Mouse (Mus musculus) midbrain, postnatal 0 days (tissue): ENCODE measurements at regions not wholly inside any gene's neighbourhood (a gene's known extent, or its start where the extent isn't known, plus 50 kb on each side); places are given as distances from the start of the nearest gene placed in this dataset.
A peak's percentile ranks its signal among the peaks of the same experiment; 100 is the strongest.

Experiments
- ATAC-seq: fragments of 200-750 bp; cut with Nextera tagmentation; 2 replicates; pipeline ENCODE4 v1.8.0; 2017; ENCODE audit warnings: moderate number of reproducible peaks, mild to moderate bottlenecking, moderate TSS enrichment, moderate library complexity; ENCODE audit not compliant: low FRiP score
- DNase-seq: peaks from one replicate; pipeline ENCODE4 v3.0.0-alpha.2; 2015; ENCODE audit warnings: low spot score
- H3K27ac ChIP-seq: fragments of 300-500 bp; sonication (generic); 2 replicates; pipeline ENCODE4 v1.5.1; 2014; ENCODE audit warnings: low read depth, mild to moderate bottlenecking, low read length, mixed read lengths
- H3K27me3 ChIP-seq: fragments of 300-500 bp; sonication (generic); 2 replicates; pipeline ENCODE4 v1.6.1; 2014; ENCODE audit warnings: low read length, control low read depth, mixed read lengths; ENCODE audit not compliant: insufficient read depth
- H3K36me3 ChIP-seq: fragments of 300-500 bp; sonication (generic); 2 replicates; pipeline ENCODE4 v1.6.1; 2014; ENCODE audit warnings: low read length, control low read depth, mixed read lengths; ENCODE audit not compliant: insufficient read depth
- H3K4me1 ChIP-seq: fragments of 300-500 bp; sonication (generic); 2 replicates; pipeline ENCODE4 v1.6.1; 2014; ENCODE audit warnings: mild to moderate bottlenecking, control low read depth, antibody characterized with exemption, low read length, mixed read lengths; ENCODE audit not compliant: insufficient read depth
- H3K4me2 ChIP-seq: fragments of 300-500 bp; sonication (generic); 2 replicates; pipeline ENCODE4 v1.6.1; 2014; ENCODE audit warnings: low read depth, mild to moderate bottlenecking, low read length, mixed read lengths; ENCODE audit not compliant: poor library complexity, severe bottlenecking
- H3K4me3 ChIP-seq: fragments of 300-500 bp; sonication (generic); 2 replicates; pipeline ENCODE4 v1.5.1; 2014; ENCODE audit warnings: low read depth, mild to moderate bottlenecking, low read length, moderate library complexity
- H3K9ac ChIP-seq: fragments of 300-500 bp; sonication (generic); replicated peaks from 2 replicates; pipeline ENCODE4 v1.6.1; 2014; ENCODE audit warnings: mild to moderate bottlenecking, low read length, moderate library complexity, mixed read lengths; ENCODE audit not compliant: poor library complexity, severe bottlenecking
- H3K9me3 ChIP-seq: fragments of 300-500 bp; sonication (generic); 2 replicates; pipeline ENCODE4 v1.6.1; 2016; ENCODE audit warnings: low read length, control low read depth
- CTCF ChIP-seq: IDR thresholded peaks from 2 replicates; pipeline ENCODE4 v1.5.1; 2016; ENCODE audit warnings: antibody characterized with exemption, mild to moderate bottlenecking
- WGBS: fragments of 180-500 bp; shearing (Covaris S2); extraction: QIAGEN DNeasy Blood & Tissue Kit; methylation state at CpG from one replicate; pipeline ENCODE4 v1.1.7; 2014; 5-methylcytosine and 5-hydroxymethylcytosine counted together

DNA sequence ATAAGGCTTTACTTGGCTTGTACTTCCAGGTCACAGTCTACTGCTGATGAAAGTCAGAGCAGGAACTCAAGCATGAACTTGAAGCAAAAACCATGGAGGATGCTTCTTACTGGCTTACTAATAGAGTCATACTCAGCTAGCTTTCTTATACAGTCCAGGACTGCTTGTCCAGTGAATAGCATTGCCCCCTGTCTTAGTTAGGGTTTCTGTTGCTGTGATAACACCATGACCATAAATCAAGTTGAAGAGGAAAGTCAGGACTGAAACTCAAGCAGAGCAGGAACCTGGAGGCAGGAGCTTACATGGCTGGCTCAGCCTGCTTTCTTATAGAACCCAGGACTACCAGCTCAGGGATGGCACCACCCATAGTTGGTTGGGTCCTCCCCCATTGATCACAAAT is 602.9 kb upstream of the Auts2 start:
- no peak overlapping the region for H3K9ac ChIP-seq
- H3K27ac ChIP-seq = no peak overlapping the region
- H3K9me3 ChIP-seq = no peaks in the 10 kb centered on the region; the same call in 1 of the 2 replicates
- no peaks in the 10 kb centered on the region for H3K36me3 ChIP-seq
- DNase-seq (no peak), ATAC-seq (no peak)
- H3K27me3 ChIP-seq = no peaks in the 10 kb centered on the region
- no peak overlapping the region for H3K4me3 ChIP-seq
- peaks cover 3% of the 10 kb centered on the region; the same call in 1 of the 2 replicates for H3K4me1 ChIP-seq
- TF ChIP-seq CTCF = no peak
- H3K4me2 ChIP-seq = no peak overlapping the region

DNA sequence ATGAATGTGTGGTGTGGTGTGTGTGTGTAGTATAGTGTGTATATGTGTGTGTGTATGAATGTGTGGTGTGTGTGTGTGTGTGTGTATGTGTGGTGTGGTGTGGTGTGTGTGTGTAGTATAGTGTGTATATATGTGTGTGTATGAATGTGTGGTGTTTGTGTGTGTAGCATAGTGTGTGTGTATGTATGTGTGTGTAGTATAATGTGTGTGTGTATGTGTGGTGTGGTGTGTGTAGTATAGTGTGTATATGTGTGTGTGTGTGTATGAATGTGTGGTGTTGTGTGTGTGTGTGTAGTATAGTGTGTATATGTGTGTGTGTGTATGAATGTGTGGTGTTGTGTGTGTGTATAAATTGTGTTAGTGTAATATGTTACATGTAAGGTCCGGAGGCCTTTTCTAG is 600.5 kb upstream of the Auts2 start:
- Histone ChIP-seq H3K27me3 (no peaks in the 10 kb centered on the region), H3K36me3 (no peaks in the 10 kb centered on the region), H3K4me3 (no peak overlapping the region), H3K9me3 (no peaks in the 10 kb centered on the region; the same call in 1 of the 2 replicates), H3K4me1 (peaks cover 3% of the 10 kb centered on the region; the same call in 1 of the 2 replicates), H3K27ac (no peak overlapping the region), H3K9ac (no peak overlapping the region), H3K4me2 (no peak overlapping the region)
- ATAC-seq (no peak), DNase-seq (no peak)
- no peak for TF ChIP-seq CTCF
- 100% methylated on average over 1 of the region's 1 CpGs for WGBS

DNA sequence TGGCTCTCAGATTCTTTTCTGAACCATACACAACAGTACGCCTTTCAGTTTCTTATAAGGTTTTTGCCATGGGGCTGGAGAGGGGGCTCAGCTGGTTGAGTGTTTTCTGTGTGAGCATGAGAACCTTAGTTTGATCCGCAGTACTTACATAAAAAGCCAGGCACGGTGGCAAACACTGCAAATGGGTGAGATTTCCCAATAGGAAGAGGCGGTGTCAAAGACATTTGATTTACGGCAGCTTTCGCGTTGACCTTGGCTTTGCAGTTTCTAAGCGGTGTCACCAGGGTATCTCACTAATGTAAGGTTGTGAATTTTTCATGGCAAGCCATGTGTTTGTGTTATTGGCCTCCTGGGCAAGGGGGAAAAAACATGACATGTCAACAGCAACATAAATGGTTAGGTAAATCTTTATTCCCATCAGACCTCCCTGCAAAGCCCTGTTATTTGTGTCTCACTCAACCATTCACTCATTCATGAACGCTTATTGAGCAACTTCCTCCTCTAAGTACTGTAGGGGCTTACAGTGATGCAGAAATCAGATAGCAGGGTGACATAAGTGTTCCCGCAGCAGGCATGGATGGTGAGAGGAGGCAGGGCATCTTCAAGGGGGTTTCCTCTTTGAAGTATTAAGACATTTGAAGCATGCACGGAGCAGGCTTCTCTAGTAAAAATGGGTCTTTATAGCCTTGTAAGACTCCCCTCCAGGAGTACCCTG is 599.4 kb upstream of the Auts2 start:
- Histone ChIP-seq H3K27me3 (no peaks in the 10 kb centered on the region), H3K27ac (no peak overlapping the region), H3K9ac (no peak overlapping the region), H3K4me3 (no peak overlapping the region), H3K9me3 (no peaks in the 10 kb centered on the region; the same call in 1 of the 2 replicates), H3K36me3 (no peaks in the 10 kb centered on the region), H3K4me2 (no peak overlapping the region), H3K4me1 (peaks cover 3% of the 10 kb centered on the region; the same call in 1 of the 2 replicates)
- WGBS = 64% methylated on average over 11 of the region's 11 CpGs
- no peak for ATAC-seq
- TF ChIP-seq CTCF = no peak
- DNase-seq = no peak

DNA sequence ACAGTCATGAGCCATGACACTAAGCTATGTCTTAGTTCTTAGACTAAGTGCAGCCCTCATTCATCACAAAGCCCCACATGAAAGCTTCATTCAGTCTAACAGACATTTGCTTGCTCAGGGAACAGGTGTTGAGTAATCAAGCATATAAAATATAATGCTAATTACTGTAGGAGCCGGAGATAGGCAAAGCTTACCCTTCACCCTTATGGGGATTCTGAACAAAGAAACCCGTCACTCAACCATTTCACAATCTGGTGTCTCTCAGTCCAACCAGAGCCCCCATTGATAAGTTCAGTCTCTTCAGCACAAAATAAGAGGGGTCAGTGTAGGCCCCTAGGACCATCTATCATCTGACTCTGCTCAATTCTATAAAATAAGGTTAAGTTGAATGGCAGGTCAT is 587.9 kb upstream of the Auts2 start:
- no peak overlapping the region for H3K27ac ChIP-seq
- no peaks in the 10 kb centered on the region for H3K4me1 ChIP-seq
- 69% methylated on average over 2 of the region's 2 CpGs for WGBS
- no peak overlapping the region for H3K9ac ChIP-seq
- peak; percentile 44 for DNase-seq
- no peaks in the 10 kb centered on the region for H3K36me3 ChIP-seq
- no peaks in the 10 kb centered on the region for H3K9me3 ChIP-seq
- no peaks in the 10 kb centered on the region for H3K27me3 ChIP-seq
- no peak for TF ChIP-seq CTCF
- no peak overlapping the region for H3K4me3 ChIP-seq
- no peak overlapping the region for H3K4me2 ChIP-seq
- ATAC-seq = no peak

DNA sequence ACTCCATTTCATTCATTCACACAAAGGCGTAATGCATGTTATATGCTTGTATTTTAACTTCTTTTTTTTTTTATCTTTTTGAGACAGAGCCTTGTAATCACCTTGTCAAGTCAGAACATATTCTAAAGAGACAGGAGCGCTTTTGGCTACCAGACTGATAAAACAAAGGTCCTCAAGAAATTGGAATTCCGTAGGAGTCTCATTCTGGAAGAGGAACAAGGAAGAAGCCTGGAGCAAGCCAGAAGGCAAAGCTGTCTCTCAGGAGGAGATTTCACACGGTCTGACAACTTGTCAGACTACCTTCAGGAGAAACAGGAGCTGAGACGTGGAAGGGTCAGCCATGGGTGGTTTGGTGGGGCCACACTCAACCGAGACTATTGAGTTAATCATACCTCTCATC is 587.2 kb upstream of the Auts2 start:
- H3K4me2 ChIP-seq = no peak overlapping the region
- 78% methylated on average over 6 of the region's 6 CpGs for WGBS
- H3K4me1 ChIP-seq = no peaks in the 10 kb centered on the region
- H3K36me3 ChIP-seq = no peaks in the 10 kb centered on the region
- no peak overlapping the region for H3K27ac ChIP-seq
- no peaks in the 10 kb centered on the region for H3K27me3 ChIP-seq
- ATAC-seq (no peak), DNase-seq (no peak)
- H3K9ac ChIP-seq = no peak overlapping the region
- H3K4me3 ChIP-seq = no peak overlapping the region
- H3K9me3 ChIP-seq = no peaks in the 10 kb centered on the region
- no peak for TF ChIP-seq CTCF

DNA sequence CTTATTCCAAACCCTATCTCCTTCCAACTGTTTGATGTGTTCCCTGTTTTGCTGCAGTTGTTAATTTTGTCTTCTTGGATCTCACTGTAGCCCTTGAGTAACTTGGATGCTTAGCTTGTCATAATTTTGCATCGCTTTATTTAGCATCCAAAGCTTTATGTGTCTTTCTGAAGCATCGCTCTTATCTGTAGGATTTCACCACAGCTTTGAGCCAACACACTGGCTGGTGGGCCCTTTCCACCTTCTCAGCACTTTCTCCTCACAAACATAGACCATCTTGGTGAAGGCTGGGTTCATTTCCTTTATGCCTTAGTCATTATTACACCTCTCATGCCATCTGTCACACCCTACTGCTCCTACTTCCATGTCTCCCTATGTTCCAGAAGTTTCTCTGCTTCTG is 581.1 kb upstream of the Auts2 start:
- H3K27ac ChIP-seq = no peak overlapping the region
- no peak overlapping the region for H3K4me3 ChIP-seq
- H3K36me3 ChIP-seq = no peaks in the 10 kb centered on the region
- ATAC-seq = no peak
- no peaks in the 10 kb centered on the region for H3K9me3 ChIP-seq
- H3K9ac ChIP-seq = no peak overlapping the region
- no peak for TF ChIP-seq CTCF
- WGBS = 95% methylated on average over 2 of the region's 2 CpGs
- no peaks in the 10 kb centered on the region for H3K4me1 ChIP-seq
- H3K4me2 ChIP-seq = no peak overlapping the region
- no peaks in the 10 kb centered on the region for H3K27me3 ChIP-seq
- DNase-seq = no peak
